Mouse (Mus musculus): ENCODE measurements around the gene Chrna3. TPM values are rescaled to one million over a fixed set of nuclear protein-coding genes. Genes with fewer than 3 reads are reported as not detected.
A peak's percentile ranks its signal among the peaks of the same experiment; 100 is the strongest.

The Chrna3 gene
- polyA plus RNA-seq, 1 experiment, result not detected

GRCm38 (mm10) chr9:55023902-55024583 lies 2.3 kb downstream of the Chrna3 start:
- TF ChIP-seq GATA1 (IDR thresholded peaks at IDR 0.05; ENCODE audit: low read length), result no peak

- no peak for TF ChIP-seq GATA1 (IDR thresholded peaks at IDR 0.05; ENCODE audit: low read length)
Observed at GRCm38 (mm10) chr9:55023326-55023725, 3.0 kb downstream of the Chrna3 start.

GRCm38 (mm10) chr9:55016926-55017325 lies 9.4 kb downstream of the Chrna3 start:
- no peak for TF ChIP-seq GATA1 (IDR thresholded peaks at IDR 0.05; ENCODE audit: low read length)

- no peak for TF ChIP-seq GATA1 (IDR thresholded peaks at IDR 0.05; ENCODE audit: low read length)
Observed at GRCm38 (mm10) chr9:55010588-55011350, 15.6 kb downstream of the Chrna3 start.

- TF ChIP-seq GATA1 (IDR thresholded peaks at IDR 0.05; ENCODE audit: low read length), result no peak
Observed at GRCm38 (mm10) chr9:55009692-55010091, 16.7 kb downstream of the Chrna3 start.

GRCm38 (mm10) chr9:55003609-55004008 lies 22.8 kb downstream of the Chrna3 start:
- no peak for TF ChIP-seq GATA1 (IDR thresholded peaks at IDR 0.05; ENCODE audit: low read length)

GRCm38 (mm10) chr9:54995645-54996044 lies 30.7 kb downstream of the Chrna3 start:
- peak; percentile 88 for TF ChIP-seq GATA1 (IDR thresholded peaks at IDR 0.05; ENCODE audit: low read length)

- TF ChIP-seq GATA1 (IDR thresholded peaks at IDR 0.05; ENCODE audit: low read length), result no peak
Observed at GRCm38 (mm10) chr9:54994381-54994780, 32.0 kb downstream of the Chrna3 start.

- no peak for TF ChIP-seq GATA1 (IDR thresholded peaks at IDR 0.05; ENCODE audit: low read length)
Observed at GRCm38 (mm10) chr9:54990362-54990761, 36.0 kb downstream of the Chrna3 start.

GRCm38 (mm10) chr9:54982401-54982800 lies 44.0 kb downstream of the Chrna3 start:
- TF ChIP-seq GATA1 (IDR thresholded peaks at IDR 0.05; ENCODE audit: low read length), result no peak

GRCm38 (mm10) chr9:54981291-54982191 lies 44.8 kb downstream of the Chrna3 start:
- no peak for TF ChIP-seq GATA1 (IDR thresholded peaks at IDR 0.05; ENCODE audit: low read length)

GRCm38 (mm10) chr9:54980674-54981073 lies 45.7 kb downstream of the Chrna3 start, which contains the start of gene Chrna5:
Gene Chrna5 (plus strand): TSS chr9:54980880.
- TF ChIP-seq GATA1 (IDR thresholded peaks at IDR 0.05; ENCODE audit: low read length), result no peak

GRCm38 (mm10) chr9:54969972-54970637 lies 56.3 kb downstream of the Chrna3 start:
- TF ChIP-seq GATA1 (IDR thresholded peaks at IDR 0.05; ENCODE audit: low read length), result no peak

- TF ChIP-seq GATA1 (IDR thresholded peaks at IDR 0.05; ENCODE audit: low read length), result no peak
Observed at GRCm38 (mm10) chr9:54963669-54964068, 62.7 kb downstream of the Chrna3 start.

- no peak for TF ChIP-seq GATA1 (IDR thresholded peaks at IDR 0.05; ENCODE audit: low read length)
Observed at GRCm38 (mm10) chr9:54961059-54961458, 65.3 kb downstream of the Chrna3 start.

Other genes starting within 250 kb of the Chrna3 start
- 1.0 and 1.7 TPM in 2 replicates for gene Ireb2, start 162.8 kb downstream of the Chrna3 start, polyA plus RNA-seq (2012)
- not detected in 2 replicates for gene Hykk, start 109.3 kb downstream of the Chrna3 start, polyA plus RNA-seq (2012)
- 6.4 and 13.1 TPM in 2 replicates for gene Psma4, start 75.8 kb downstream of the Chrna3 start, polyA plus RNA-seq (2012)
- gene AY074887, start 75.6 kb downstream of the Chrna3 start, polyA plus RNA-seq (2012), result not detected in 2 replicates
- 0.04 TPM in 1 of 2 replicates, not detected in the other for gene Chrna5, start 45.7 kb downstream of the Chrna3 start, polyA plus RNA-seq (2012)
- gene Chrnb4, start 22.2 kb upstream of the Chrna3 start, polyA plus RNA-seq (2012), result not detected in 2 replicates
- gene Ube2q2, start 122.3 kb upstream of the Chrna3 start, polyA plus RNA-seq (2012), result 42.2 and 55.0 TPM in 2 replicates
- gene Fbxo22, start 182.4 kb upstream of the Chrna3 start, polyA plus RNA-seq (2012), result 11.7 and 13.7 TPM in 2 replicates

Measured in G1E-ER4 (cell line).